Mouse (Mus musculus): ENCODE measurements around the gene Hoxd11.

The Hoxd11 gene

DNA sequence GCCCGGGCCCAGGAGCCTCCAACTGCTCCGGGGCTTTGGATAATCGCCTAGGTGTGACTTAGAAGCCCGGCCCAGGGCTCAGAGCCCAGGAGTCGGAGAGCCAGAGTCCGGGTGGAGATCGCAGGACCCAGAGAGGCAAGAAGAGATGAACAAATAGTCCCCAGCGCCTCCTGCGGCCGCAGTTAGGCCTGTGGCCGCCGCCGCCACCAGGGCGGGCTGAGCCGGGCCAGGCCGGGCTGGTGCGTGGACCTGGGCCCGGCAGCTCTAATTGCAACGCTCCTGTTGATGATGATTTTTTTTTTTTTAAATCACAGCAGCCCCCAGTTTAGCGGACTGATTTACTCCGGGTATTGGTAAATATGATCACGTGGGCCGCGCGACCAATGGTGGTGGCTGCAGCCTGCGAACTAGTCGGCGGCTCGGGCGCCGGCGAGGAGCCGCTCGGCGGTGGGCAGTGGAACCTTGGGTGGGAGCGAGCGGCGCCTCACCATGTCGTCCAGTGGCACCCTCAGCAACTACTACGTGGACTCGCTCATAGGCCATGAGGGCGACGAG is 18.3 kb downstream of the Hoxd11 start, which contains the start of gene Hoxd9:
Hoxd9 (plus strand) TSS at position 161 of the 555 bp plus-strand sequence.
- no peak for DNase-seq

DNA sequence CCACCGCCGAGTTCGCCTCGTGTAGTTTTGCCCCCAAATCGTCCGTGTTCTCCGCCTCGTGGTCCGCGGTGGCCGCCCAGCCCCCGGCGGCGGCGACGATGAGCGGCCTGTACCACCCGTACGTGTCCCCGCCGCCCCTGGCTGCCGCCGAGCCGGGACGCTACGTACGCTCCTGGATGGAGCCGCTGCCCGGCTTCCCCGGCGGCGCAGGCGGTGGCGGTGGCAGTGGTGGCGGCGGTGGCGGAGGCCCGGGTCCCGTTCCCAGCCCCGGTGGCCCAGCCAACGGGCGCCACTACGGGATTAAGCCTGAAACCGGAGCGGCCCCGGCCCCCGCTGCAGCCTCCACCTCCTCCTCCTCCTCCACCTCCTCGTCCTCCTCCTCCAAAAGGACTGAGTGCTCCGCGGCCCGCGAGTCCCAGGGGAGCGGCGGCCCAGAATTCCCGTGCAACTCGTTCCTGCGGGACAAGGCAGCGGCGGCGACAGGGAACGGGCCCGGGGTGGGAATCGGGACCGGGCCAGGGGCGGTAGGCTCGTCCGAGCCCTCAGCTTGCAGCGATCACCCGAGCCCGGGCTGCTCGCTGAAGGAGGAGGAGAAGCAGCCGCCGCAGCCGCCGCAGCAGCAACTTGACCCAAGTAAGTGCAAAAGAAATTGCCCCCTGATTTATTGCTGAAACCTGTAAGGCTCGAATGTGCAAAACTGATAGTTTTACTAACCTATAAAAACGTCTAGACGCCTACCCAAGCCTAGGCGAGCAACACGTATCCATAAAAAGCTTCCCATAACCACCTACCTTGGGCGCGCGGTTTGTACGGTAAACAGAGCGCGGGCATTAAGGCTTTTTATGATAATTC is 19.1 kb downstream of the Hoxd11 start:
- DNase-seq, result no peak

DNA sequence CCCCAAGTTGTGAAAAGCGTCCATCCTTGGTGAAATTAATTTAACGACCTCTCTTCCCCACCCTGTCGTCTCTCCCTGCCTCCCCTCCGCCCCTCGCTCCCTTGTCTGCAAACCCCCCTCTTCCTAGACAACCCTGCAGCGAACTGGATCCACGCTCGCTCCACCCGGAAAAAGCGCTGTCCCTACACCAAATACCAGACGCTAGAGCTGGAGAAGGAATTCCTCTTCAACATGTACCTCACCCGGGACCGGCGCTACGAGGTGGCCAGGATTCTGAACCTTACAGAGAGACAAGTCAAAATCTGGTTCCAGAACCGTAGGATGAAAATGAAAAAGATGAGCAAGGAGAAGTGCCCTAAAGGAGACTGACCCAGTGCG is 19.7 kb downstream of the Hoxd11 start:
- DNase-seq, result no peak

GRCm38 (mm10) chr2:74699664-74700545 is 20.5 kb downstream of the Hoxd11 start:
- no peak for DNase-seq

DNA sequence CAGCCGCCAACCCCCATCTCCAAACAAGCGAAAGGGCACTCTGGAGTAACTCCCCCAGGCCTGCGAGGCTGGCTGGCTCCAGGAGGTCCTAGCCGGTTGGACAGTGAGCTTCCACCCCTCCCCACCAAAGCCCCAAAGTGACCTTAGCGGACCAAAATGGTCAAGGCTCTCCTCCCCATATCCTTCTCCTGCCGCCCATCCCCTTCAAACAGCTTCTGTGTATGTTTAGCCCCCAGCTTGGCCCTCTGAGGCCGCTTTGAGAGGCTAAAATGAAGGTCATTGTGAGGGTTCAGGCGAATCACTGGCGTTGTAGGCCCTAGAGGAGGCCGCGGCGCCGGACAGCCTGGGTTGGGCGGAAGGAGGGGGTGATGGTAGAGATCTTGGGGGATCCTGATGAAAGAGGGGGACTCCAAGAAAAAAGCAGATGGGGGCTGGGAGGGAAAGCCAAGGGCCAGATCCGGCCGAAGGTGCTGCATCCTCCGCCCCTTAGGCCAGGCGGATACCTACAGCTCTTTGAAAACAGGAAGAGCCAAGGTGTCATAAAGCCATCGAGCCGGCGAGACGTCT is 21.3 kb downstream of the Hoxd11 start:
- DNase-seq, result no peak

DNA sequence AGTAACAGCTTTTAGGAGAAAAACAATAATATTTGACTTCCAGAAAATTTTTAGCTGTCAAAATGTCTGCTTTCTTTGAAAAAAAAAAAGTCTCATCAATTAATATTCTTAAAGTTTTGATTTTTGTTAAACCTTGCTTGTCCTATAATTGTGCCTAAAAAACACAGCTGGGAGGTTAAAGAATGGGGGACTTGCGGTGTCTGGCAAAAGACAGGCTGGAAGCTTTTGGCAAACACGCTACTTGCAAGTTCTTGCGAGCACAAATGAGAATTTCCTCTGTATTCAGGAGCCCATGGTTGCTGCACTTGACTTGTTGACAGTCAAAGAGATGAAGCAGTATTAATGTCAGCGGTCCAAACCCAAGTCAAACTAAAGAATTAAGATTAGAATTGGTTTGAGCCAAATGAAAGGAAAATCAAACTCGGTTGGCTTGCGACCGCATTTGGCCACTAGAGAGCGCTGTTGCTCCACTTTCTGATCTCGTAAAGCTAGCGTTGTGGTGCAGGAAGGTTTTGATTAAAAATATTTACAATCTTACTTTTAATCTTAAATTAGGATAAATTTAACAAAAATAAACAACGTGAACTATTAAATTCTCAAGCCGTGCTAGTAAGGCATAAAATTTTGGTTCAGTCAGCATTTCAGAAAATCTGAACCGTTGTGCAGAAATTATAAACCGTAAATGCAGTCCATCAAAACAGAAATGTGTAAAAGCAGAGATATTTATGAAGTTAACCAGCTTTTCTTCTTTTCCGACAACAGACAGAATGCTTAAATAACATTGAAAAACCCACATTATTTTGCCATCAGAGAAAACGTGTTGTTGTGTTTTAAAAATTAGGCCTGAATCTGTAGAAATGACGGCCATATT is 22.8 kb downstream of the Hoxd11 start:
- DNase-seq, result peak; percentile 45

DNA sequence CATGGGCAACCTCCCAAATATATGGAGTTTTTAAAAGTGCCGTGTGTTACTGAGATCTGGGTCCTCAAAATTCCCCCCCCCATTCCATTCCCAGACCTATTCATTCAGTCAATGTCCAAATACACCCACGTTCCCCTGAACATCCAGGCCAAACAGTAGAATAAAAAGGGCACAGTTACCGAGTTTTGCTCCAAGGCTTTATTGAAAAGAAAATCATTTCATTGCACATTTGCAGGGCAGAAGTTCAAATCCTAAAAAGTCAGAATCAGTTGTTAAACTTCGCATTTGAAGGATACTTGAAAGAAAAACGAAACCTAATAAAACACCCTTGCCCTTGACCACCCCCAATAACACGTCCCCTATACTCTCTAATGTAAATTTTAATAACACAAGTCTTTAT is 23.5 kb downstream of the Hoxd11 start:
- DNase-seq, result no peak

- DNase-seq, result no peak
These were observed 24.0 kb downstream of the Hoxd11 start for GRCm38 (mm10) chr2:74703317-74703716.

- no peak for DNase-seq
These were observed 24.5 kb downstream of the Hoxd11 start for GRCm38 (mm10) chr2:74703720-74704392.

DNA sequence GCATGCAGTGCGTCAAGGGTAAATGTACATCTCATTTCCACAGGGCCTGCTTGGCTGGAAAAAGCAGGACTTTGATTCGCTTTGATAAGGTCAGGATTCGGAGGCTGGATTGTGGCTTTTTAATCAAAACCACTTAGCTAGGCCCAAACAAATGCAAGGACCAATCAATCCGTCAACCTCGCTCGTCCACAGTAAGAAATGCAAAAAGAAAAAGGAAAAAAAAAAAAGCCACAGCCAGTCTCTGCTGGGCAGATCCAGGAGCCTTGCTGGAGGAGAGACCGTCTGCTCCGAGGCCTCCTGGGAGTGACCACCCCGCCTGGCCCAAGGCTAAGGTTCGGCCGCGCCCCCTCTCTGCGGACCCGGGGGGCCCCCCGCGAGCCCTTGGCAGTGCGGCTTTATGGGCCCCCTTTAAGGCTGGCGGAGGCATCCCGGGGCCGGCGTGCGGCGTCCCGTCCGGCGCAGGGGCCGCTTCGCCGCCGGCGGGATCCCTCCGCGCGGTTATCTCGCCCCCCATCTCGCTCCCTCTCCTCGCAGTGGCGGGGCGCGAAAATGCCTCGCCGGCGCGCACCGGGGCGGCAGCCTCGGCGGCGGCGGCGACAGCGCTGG is 25.1 kb downstream of the Hoxd11 start, which contains the start of gene Hoxd8:
Hoxd8 (plus strand) TSS at position 223 of the 606 bp plus-strand sequence.
- DNase-seq, result no peak

- no peak for DNase-seq
These were observed 25.7 kb downstream of the Hoxd11 start for GRCm38 (mm10) chr2:74704999-74705466.

DNA sequence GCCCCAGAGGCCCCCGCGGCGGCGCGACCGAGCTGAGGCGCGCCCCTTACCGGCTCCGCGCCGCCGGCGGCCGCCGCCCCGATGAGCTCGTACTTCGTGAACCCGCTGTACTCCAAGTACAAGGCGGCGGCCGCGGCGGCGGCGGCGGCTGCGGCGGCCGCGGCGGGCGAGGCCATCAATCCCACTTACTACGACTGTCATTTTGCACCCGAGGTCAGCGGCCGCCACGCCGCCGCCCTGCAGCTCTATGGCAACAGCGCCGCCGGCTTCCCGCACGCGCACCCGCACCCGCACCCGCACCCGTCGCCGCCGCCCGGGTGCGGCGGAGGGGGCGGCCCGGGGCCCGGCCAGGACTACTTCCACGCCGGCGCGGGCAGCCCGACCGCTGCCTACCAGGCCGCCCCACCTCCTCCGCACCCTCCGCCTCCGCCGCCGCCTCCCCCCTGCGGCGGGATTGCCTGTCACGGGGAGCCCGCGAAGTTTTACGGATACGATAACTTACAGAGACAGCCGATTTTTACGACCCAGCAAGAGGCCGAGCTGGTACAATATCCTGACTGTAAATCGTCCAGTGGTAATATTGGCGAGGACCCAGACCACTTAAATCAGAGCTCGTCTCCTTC is 26.2 kb downstream of the Hoxd11 start:
- no peak for DNase-seq

GRCm38 (mm10) chr2:74706393-74706960 is 27.1 kb downstream of the Hoxd11 start:
- DNase-seq, result no peak

GRCm38 (mm10) chr2:74707599-74707998 is 28.2 kb downstream of the Hoxd11 start:
- DNase-seq, result no peak

GRCm38 (mm10) chr2:74708676-74709075 is 29.3 kb downstream of the Hoxd11 start:
- DNase-seq, result no peak

- DNase-seq, result no peak
These were observed 30.4 kb downstream of the Hoxd11 start for GRCm38 (mm10) chr2:74709465-74710419.

GRCm38 (mm10) chr2:74710929-74711543 is 31.7 kb downstream of the Hoxd11 start:
- no peak for DNase-seq
